Mouse (Mus musculus) lung, postnatal 0 days (tissue): ENCODE data around the gene Dpagt1. TPM values are rescaled to one million over a fixed set of nuclear protein-coding genes. Genes with fewer than 3 reads are reported as not detected.

Experiments used
- ATAC-seq: fragments of 200-750 bp; cut with Nextera tagmentation; 2 replicates; pipeline ENCODE4 v1.8.0; 2017; ENCODE audit warnings: moderate library complexity
- DNase-seq: peaks from one replicate; pipeline ENCODE4 v3.0.0-alpha.2; 2016; ENCODE audit warnings: low spot score
- H3K27ac ChIP-seq: fragments of 300-500 bp; sonication (generic); 2 replicates; pipeline ENCODE4 v1.5.1; 2014; ENCODE audit warnings: antibody characterized with exemption, mild to moderate bottlenecking, low read length, mixed read lengths
- H3K27me3 ChIP-seq: fragments of 300-500 bp; sonication (generic); replicated peaks from 2 replicates; pipeline ENCODE4 v1.6.1; 2014; ENCODE audit warnings: low read length, mixed read lengths; ENCODE audit not compliant: insufficient read depth
- H3K36me3 ChIP-seq: fragments of 300-500 bp; sonication (generic); 2 replicates; pipeline ENCODE4 v1.6.1; 2014; ENCODE audit warnings: low read length, mixed read lengths; ENCODE audit not compliant: insufficient read depth
- H3K4me1 ChIP-seq: fragments of 300-500 bp; sonication (generic); 2 replicates; pipeline ENCODE4 v1.6.1; 2014; ENCODE audit warnings: antibody characterized with exemption, low read depth, low read length, mixed read lengths; ENCODE audit not compliant: insufficient read depth
- H3K4me2 ChIP-seq: fragments of 300-500 bp; sonication (generic); replicated peaks from 2 replicates; pipeline ENCODE4 v1.6.1; 2014; ENCODE audit warnings: low read depth, mild to moderate bottlenecking, low read length, moderate library complexity, mixed read lengths
- H3K4me3 ChIP-seq: fragments of 300-500 bp; sonication (generic); 2 replicates; pipeline ENCODE4 v1.5.1; 2014; ENCODE audit warnings: low read depth, low read length
- H3K9ac ChIP-seq: fragments of 300-500 bp; sonication (generic); replicated peaks from 2 replicates; pipeline ENCODE4 v1.6.1; 2014; ENCODE audit warnings: low read depth, mild to moderate bottlenecking
- H3K9me3 ChIP-seq: fragments of 300-500 bp; sonication (generic); 2 replicates; pipeline ENCODE4 v1.6.1; 2016; ENCODE audit warnings: low read length, mixed read lengths
- CTCF ChIP-seq: IDR thresholded peaks from 2 replicates; pipeline ENCODE4 v1.5.1; 2016; ENCODE audit warnings: antibody characterized with exemption, mild to moderate bottlenecking
- EP300 ChIP-seq: IDR thresholded peaks from 2 replicates; pipeline ENCODE4 v1.6.1; 2016; ENCODE audit warnings: antibody characterized with exemption, mild to moderate bottlenecking, control low read depth
- WGBS: fragments of 180-500 bp; shearing (Covaris S2); extraction: QIAGEN DNeasy Blood & Tissue Kit; methylation state at CpG from one replicate; pipeline ENCODE4 v1.1.7; 2014; 5-methylcytosine and 5-hydroxymethylcytosine counted together
- polyA plus RNA-seq: library from polyadenylated mRNA; unstranded; fragments of >200 nt; fragmentation: Nextera tagmentation; extraction: Ambion mirVana; gene quantifications from 2 replicates; pipeline ENCODE4 v1.2.1, GENCODE M21; 2015

Dpagt1 gene
- polyA plus RNA-seq, 1 experiment from 2014 or later: 42.1 TPM

- TF ChIP-seq CTCF (no peak), EP300 (no peak)
- DNase-seq: no peak
- peaks cover 5% of the 10 kb centered on the region for H3K4me1 ChIP-seq
- H3K9me3 ChIP-seq: no peaks in the 10 kb centered on the region
- WGBS: 53% methylated on average over 9 of the region's 9 CpGs
- no peak overlapping the region for H3K4me3 ChIP-seq
- no peak for ATAC-seq
- no peak overlapping the region for H3K9ac ChIP-seq
- H3K27ac ChIP-seq: no peak overlapping the region
- peaks cover 11% of the 10 kb centered on the region; the same call in 1 of the 2 replicates for H3K36me3 ChIP-seq
- H3K27me3 ChIP-seq: no peaks in the 10 kb centered on the region
- H3K4me2 ChIP-seq: no peak overlapping the region
Measured at GRCm38 (mm10) chr9:44337436-44338169, 11.8 kb downstream of the Dpagt1 start.

- Histone ChIP-seq H3K27ac (no peak overlapping the region), H3K27me3 (no peaks in the 10 kb centered on the region), H3K36me3 (peaks cover 4% of the 10 kb centered on the region; the same call in 1 of the 2 replicates), H3K9ac (no peak overlapping the region), H3K4me1 (peaks cover 13% of the 10 kb centered on the region), H3K4me2 (no peak overlapping the region), H3K9me3 (no peaks in the 10 kb centered on the region), H3K4me3 (no peak overlapping the region)
- no peak for TF ChIP-seq EP300
- peak; percentile 32; the same call in 1 of the 2 replicates for TF ChIP-seq CTCF
- ATAC-seq (no peak), DNase-seq (no peak)
- 73% methylated on average over 5 of the region's 5 CpGs for WGBS
Measured at GRCm38 (mm10) chr9:44338574-44338973, 12.8 kb downstream of the Dpagt1 start.

- peaks cover 8% of the 10 kb centered on the region; the same call in 1 of the 2 replicates for H3K4me1 ChIP-seq
- H3K4me2 ChIP-seq: no peak overlapping the region
- no peak overlapping the region for H3K4me3 ChIP-seq
- H3K9me3 ChIP-seq: no peaks in the 10 kb centered on the region
- no peak overlapping the region for H3K9ac ChIP-seq
- DNase-seq (no peak), ATAC-seq (no peak)
- no peaks in the 10 kb centered on the region for H3K27me3 ChIP-seq
- 85% methylated on average over 5 of the region's 5 CpGs for whole genome bisulfite sequencing
- peaks cover 4% of the 10 kb centered on the region; the same call in 1 of the 2 replicates for H3K36me3 ChIP-seq
- no peak overlapping the region for H3K27ac ChIP-seq
- TF ChIP-seq CTCF (no peak), EP300 (no peak)
Measured at GRCm38 (mm10) chr9:44341487-44341886, 15.7 kb downstream of the Dpagt1 start.

- peaks cover 8% of the 10 kb centered on the region; the same call in 1 of the 2 replicates for H3K4me1 ChIP-seq
- H3K4me2 ChIP-seq: no peak overlapping the region
- no peak for TF ChIP-seq EP300
- H3K4me3 ChIP-seq: no peak overlapping the region
- H3K27ac ChIP-seq: no peak overlapping the region
- 61% methylated on average over 3 of the region's 3 CpGs for WGBS
- H3K27me3 ChIP-seq: no peaks in the 10 kb centered on the region
- no peak overlapping the region; the same call in 1 of the 2 replicates for H3K9ac ChIP-seq
- H3K36me3 ChIP-seq: peaks cover 4% of the 10 kb centered on the region; the same call in 1 of the 2 replicates
- ATAC-seq: no peak
- DNase-seq: no peak
- no peaks in the 10 kb centered on the region for H3K9me3 ChIP-seq
Measured at GRCm38 (mm10) chr9:44342173-44342572, 16.4 kb downstream of the Dpagt1 start.

GRCm38 (mm10) chr9:44342605-44343004, 16.8 kb downstream of the Dpagt1 start:
- Histone ChIP-seq H3K9me3 (no peaks in the 10 kb centered on the region), H3K27ac (no peak overlapping the region; the same call in 1 of the 2 replicates), H3K36me3 (peaks cover 4% of the 10 kb centered on the region; the same call in 1 of the 2 replicates), H3K4me3 (no peak overlapping the region), H3K27me3 (no peaks in the 10 kb centered on the region), H3K9ac (no peak overlapping the region), H3K4me2 (peak overlapping the region; percentile 62; the same call in 1 of the 2 replicates), H3K4me1 (peaks cover 8% of the 10 kb centered on the region; the same call in 1 of the 2 replicates)
- ATAC-seq (no peak), DNase-seq (no peak)
- no peak for TF ChIP-seq EP300
- no peak for TF ChIP-seq CTCF
- 77% methylated on average over 1 of the region's 1 CpGs for WGBS

- DNase-seq (no peak), ATAC-seq (peak; percentile 7; the same call in 1 of the 2 replicates)
- Histone ChIP-seq H3K4me1 (peaks cover 8% of the 10 kb centered on the region; the same call in 1 of the 2 replicates), H3K27me3 (no peaks in the 10 kb centered on the region), H3K4me3 (peak overlapping the region; percentile 77), H3K4me2 (peak overlapping the region; percentile 62), H3K9ac (peak overlapping the region; percentile 77), H3K27ac (peak overlapping the region; percentile 95), H3K36me3 (peaks cover 7% of the 10 kb centered on the region; the same call in 1 of the 2 replicates), H3K9me3 (no peaks in the 10 kb centered on the region)
- WGBS: 3% methylated on average over 6 of the region's 6 CpGs
- no peak for TF ChIP-seq CTCF
- TF ChIP-seq EP300: no peak
Measured at GRCm38 (mm10) chr9:44343290-44343689, 17.5 kb downstream of the Dpagt1 start.
